Mouse (Mus musculus) cerebellum, postnatal 14 days (tissue): ENCODE data around the gene Zfp3.

Experiments used
- DNase-seq, 2 experiments: peaks; one replicate each; pipeline ENCODE4 v3.0.0; 2021; ENCODE audit warnings: mixed read lengths in 2 of 2

The Zfp3 gene

GRCm38 (mm10) chr11:70763936-70764808, at the start of gene Zfp3:
TSS of gene Zfp3 (plus strand) at chr11:70764209.
- peak; percentile 84 for DNase-seq

GRCm38 (mm10) chr11:70715832-70716231, 48.2 kb upstream of the Zfp3 start:
- no peak for DNase-seq

GRCm38 (mm10) chr11:70718481-70718880, 45.5 kb upstream of the Zfp3 start:
- no peak for DNase-seq

- DNase-seq: no peak
Measured at GRCm38 (mm10) chr11:70720567-70720966, 43.4 kb upstream of the Zfp3 start.

- no peak for DNase-seq
Measured at GRCm38 (mm10) chr11:70721072-70721471, 42.9 kb upstream of the Zfp3 start.

GRCm38 (mm10) chr11:70724706-70725105, 39.3 kb upstream of the Zfp3 start:
- DNase-seq: no peak

- no peak for DNase-seq
Measured at GRCm38 (mm10) chr11:70726585-70726984, 37.4 kb upstream of the Zfp3 start.

GRCm38 (mm10) chr11:70727385-70727784, 36.6 kb upstream of the Zfp3 start:
- no peak for DNase-seq

- no peak for DNase-seq
Measured at GRCm38 (mm10) chr11:70730427-70731038, 33.5 kb upstream of the Zfp3 start.

GRCm38 (mm10) chr11:70731178-70731577, 32.8 kb upstream of the Zfp3 start:
- peak; percentile 42 to 58 for DNase-seq

- no peak for DNase-seq
Measured at GRCm38 (mm10) chr11:70733256-70733655, 30.8 kb upstream of the Zfp3 start.

- DNase-seq: no peak
Measured at GRCm38 (mm10) chr11:70737749-70738148, 26.3 kb upstream of the Zfp3 start.

- no peak for DNase-seq
Measured at GRCm38 (mm10) chr11:70741603-70742002, 22.4 kb upstream of the Zfp3 start.

- peak in 1 of 2 experiments; percentile 21 for DNase-seq
Measured at GRCm38 (mm10) chr11:70742117-70742516, 21.9 kb upstream of the Zfp3 start.

GRCm38 (mm10) chr11:70742581-70743459, 21.2 kb upstream of the Zfp3 start:
- no peak for DNase-seq

- no peak for DNase-seq
Measured at GRCm38 (mm10) chr11:70745636-70746035, 18.4 kb upstream of the Zfp3 start.

GRCm38 (mm10) chr11:70747876-70748545, 16.0 kb upstream of the Zfp3 start:
- DNase-seq: no peak

- DNase-seq: no peak
Measured at GRCm38 (mm10) chr11:70752337-70753017, 11.5 kb upstream of the Zfp3 start.

GRCm38 (mm10) chr11:70753146-70753545, 10.9 kb upstream of the Zfp3 start:
- DNase-seq: no peak

- DNase-seq: no peak
Measured at GRCm38 (mm10) chr11:70754476-70754875, 9.5 kb upstream of the Zfp3 start.

GRCm38 (mm10) chr11:70754958-70755357, 9.1 kb upstream of the Zfp3 start:
- peak in 1 of 2 experiments; percentile 29 for DNase-seq

GRCm38 (mm10) chr11:70755645-70756044, 8.4 kb upstream of the Zfp3 start:
- peak; percentile 91 to 95 for DNase-seq
